Mouse (Mus musculus) forebrain, embryonic 13.5 days (tissue): ENCODE measurements around the gene Mecom. TPM values are rescaled to one million over a fixed set of nuclear protein-coding genes. Genes with fewer than 3 reads are reported as not detected.

ENCODE experiments used
- ATAC-seq: fragments of 200-750 bp; cut with Nextera tagmentation; 2 replicates; pipeline ENCODE4 v1.8.0; 2017
- H3K27ac ChIP-seq: fragments of 300-500 bp; sonication (generic); 2 replicates; pipeline ENCODE4 v1.5.1; 2015; ENCODE audit warnings: inconsistent platforms, mild to moderate bottlenecking, moderate library complexity
- H3K27me3 ChIP-seq: fragments of 300-500 bp; sonication (generic); 2 replicates; pipeline ENCODE4 v1.6.1; 2015; ENCODE audit warnings: mild to moderate bottlenecking, inconsistent platforms
- H3K36me3 ChIP-seq: fragments of 300-500 bp; sonication (generic); 2 replicates; pipeline ENCODE4 v1.6.1; 2015; ENCODE audit warnings: mild to moderate bottlenecking, inconsistent platforms; ENCODE audit not compliant: poor library complexity, severe bottlenecking
- H3K4me1 ChIP-seq: fragments of 300-500 bp; sonication (generic); 2 replicates; pipeline ENCODE4 v1.6.1; 2015; ENCODE audit warnings: inconsistent platforms
- H3K4me2 ChIP-seq: fragments of 300-500 bp; sonication (generic); 2 replicates; pipeline ENCODE4 v1.6.1; 2015; ENCODE audit warnings: inconsistent platforms, mild to moderate bottlenecking, moderate library complexity
- H3K4me3 ChIP-seq: fragments of 300-500 bp; sonication (generic); 2 replicates; pipeline ENCODE4 v1.5.1; 2015; ENCODE audit warnings: mild to moderate bottlenecking, inconsistent platforms
- H3K9ac ChIP-seq: fragments of 300-500 bp; sonication (generic); 2 replicates; pipeline ENCODE4 v1.6.1; 2015; ENCODE audit warnings: mild to moderate bottlenecking, inconsistent platforms
- H3K9me3 ChIP-seq: fragments of 300-500 bp; sonication (generic); replicated peaks from 2 replicates; pipeline ENCODE4 v1.6.1; 2016; ENCODE audit warnings: inconsistent platforms
- WGBS: fragments of 180-500 bp; shearing (Covaris S2); methylation state at CpG from one replicate; pipeline ENCODE4 v1.1.7; 2015; 5-methylcytosine and 5-hydroxymethylcytosine counted together
- polyA plus RNA-seq: library from polyadenylated mRNA; unstranded; fragments of >200 nt; fragmentation: Nextera tagmentation; extraction: Ambion mirVana; gene quantifications from 2 replicates; pipeline ENCODE4 v1.2.1, GENCODE M21; 2015

Mecom gene
- polyA plus RNA-seq, 1 experiment from 2014 or later = 3.7 TPM

DNA sequence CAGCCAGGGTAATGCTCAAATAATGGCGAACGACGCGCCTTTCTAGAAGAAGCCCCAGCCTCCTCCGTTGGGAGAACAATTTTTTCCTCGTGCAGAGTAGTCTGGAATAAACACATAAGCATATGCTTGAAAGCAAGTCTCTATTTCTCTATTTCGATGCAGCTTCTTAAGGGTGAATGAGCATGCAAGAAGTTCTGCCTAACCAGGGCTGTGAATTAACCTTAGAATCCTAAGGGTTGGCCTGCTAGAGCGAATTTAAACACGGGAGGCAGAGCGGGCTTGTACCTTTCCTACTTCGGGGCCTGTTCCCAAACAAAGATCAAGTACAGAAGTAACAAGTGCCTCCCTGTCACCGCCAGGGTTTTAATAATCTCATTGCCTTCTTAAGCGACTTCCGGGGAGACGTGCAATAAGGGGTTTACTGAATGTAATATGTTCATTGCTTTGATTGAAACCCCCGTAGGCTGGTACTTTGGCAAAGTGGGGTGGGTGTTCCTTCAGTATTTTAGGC, 42.0 kb downstream of the Mecom start:
- WGBS = 17% methylated on average over 16 of the region's 16 CpGs
- Histone ChIP-seq H3K9me3 (no peaks in the 10 kb centered on the region), H3K4me2 (no peak overlapping the region; the same call in 1 of the 2 replicates), H3K9ac (no peak overlapping the region), H3K27ac (no peak overlapping the region), H3K36me3 (no peaks in the 10 kb centered on the region), H3K4me3 (no peak overlapping the region), H3K27me3 (peaks cover 62% of the 10 kb centered on the region), H3K4me1 (peaks cover 42% of the 10 kb centered on the region)
- no peak for ATAC-seq

- H3K36me3 ChIP-seq = no peaks in the 10 kb centered on the region
These were observed 43.2 kb downstream of the Mecom start for GRCm38 (mm10) chr3:30504561-30504960.

GRCm38 (mm10) chr3:30503821-30504220, 44.0 kb downstream of the Mecom start:
- Histone ChIP-seq H3K27ac (no peak overlapping the region), H3K27me3 (peaks cover 42% of the 10 kb centered on the region), H3K9ac (no peak overlapping the region), H3K4me2 (no peak overlapping the region), H3K4me1 (peaks cover 28% of the 10 kb centered on the region), H3K4me3 (no peak overlapping the region), H3K9me3 (no peaks in the 10 kb centered on the region), H3K36me3 (no peaks in the 10 kb centered on the region)
- no peak for ATAC-seq

More at GRCm38 (mm10) chr3:30504561-30504960, 43.2 kb downstream of the Mecom start:
- H3K9me3 ChIP-seq = no peaks in the 10 kb centered on the region
- H3K4me1 ChIP-seq = peaks cover 36% of the 10 kb centered on the region
- 47% methylated on average over 7 of the region's 7 CpGs for WGBS
- H3K4me3 ChIP-seq = no peak overlapping the region
- H3K4me2 ChIP-seq = no peak overlapping the region
- H3K9ac ChIP-seq = no peak overlapping the region
- H3K27ac ChIP-seq = no peak overlapping the region
- H3K27me3 ChIP-seq = peaks cover 50% of the 10 kb centered on the region
- no peak for ATAC-seq

GRCm38 (mm10) chr3:30498202-30498828, 49.5 kb downstream of the Mecom start:
- 20% methylated on average over 9 of the region's 9 CpGs for WGBS
- no peak for ATAC-seq
- Histone ChIP-seq H3K27ac (no peak overlapping the region), H3K9me3 (peaks cover 2% of the 10 kb centered on the region), H3K4me2 (no peak overlapping the region), H3K4me3 (no peak overlapping the region), H3K36me3 (no peaks in the 10 kb centered on the region), H3K27me3 (no peaks in the 10 kb centered on the region), H3K9ac (no peak overlapping the region), H3K4me1 (no peaks in the 10 kb centered on the region)

- 83% methylated on average over 2 of the region's 2 CpGs for whole genome bisulfite sequencing
- ATAC-seq = no peak
- no peaks in the 10 kb centered on the region for H3K27me3 ChIP-seq
These were observed 53.4 kb downstream of the Mecom start for GRCm38 (mm10) chr3:30494371-30494770.

DNA sequence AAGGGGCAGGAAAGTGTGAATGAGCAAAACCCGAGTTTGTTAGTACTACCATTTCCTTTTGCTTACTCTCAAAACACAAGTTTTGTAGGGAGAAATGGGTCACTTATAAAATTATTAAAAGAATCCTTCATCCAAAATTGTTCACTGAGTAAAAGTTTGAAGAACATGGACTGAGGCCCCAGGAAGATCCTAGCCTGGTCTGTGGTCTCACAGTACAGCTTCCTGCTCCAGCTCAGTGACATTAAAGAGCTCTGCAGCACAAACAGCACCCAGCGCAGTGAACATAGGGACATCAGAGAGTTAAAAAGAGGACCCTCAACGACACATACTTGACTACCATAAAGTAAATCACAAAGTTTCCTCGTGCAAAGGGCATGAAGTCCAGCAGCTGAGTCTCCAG, 59.0 kb downstream of the Mecom start:
- WGBS = 75% methylated on average over 4 of the region's 4 CpGs
- Histone ChIP-seq H3K27me3 (no peaks in the 10 kb centered on the region), H3K4me2 (no peak overlapping the region), H3K4me1 (no peaks in the 10 kb centered on the region), H3K27ac (no peak overlapping the region), H3K9me3 (peaks cover 8% of the 10 kb centered on the region), H3K36me3 (no peaks in the 10 kb centered on the region), H3K9ac (no peak overlapping the region), H3K4me3 (no peak overlapping the region)
- no peak for ATAC-seq

More at GRCm38 (mm10) chr3:30494371-30494770, 53.4 kb downstream of the Mecom start:
- H3K27ac ChIP-seq = no peak overlapping the region
- H3K9ac ChIP-seq = no peak overlapping the region
- no peaks in the 10 kb centered on the region for H3K36me3 ChIP-seq
- H3K4me2 ChIP-seq = no peak overlapping the region
- H3K9me3 ChIP-seq = peaks cover 8% of the 10 kb centered on the region
- no peaks in the 10 kb centered on the region for H3K4me1 ChIP-seq
- no peak overlapping the region for H3K4me3 ChIP-seq

- no peak overlapping the region for H3K27ac ChIP-seq
- 94% methylated on average over 4 of the region's 4 CpGs for WGBS
- no peaks in the 10 kb centered on the region for H3K27me3 ChIP-seq
- no peak for ATAC-seq
- no peaks in the 10 kb centered on the region for H3K4me1 ChIP-seq
- H3K9ac ChIP-seq = no peak overlapping the region
- H3K4me3 ChIP-seq = no peak overlapping the region
- no peaks in the 10 kb centered on the region for H3K9me3 ChIP-seq
- no peaks in the 10 kb centered on the region for H3K36me3 ChIP-seq
- no peak overlapping the region for H3K4me2 ChIP-seq
These were observed 61.4 kb downstream of the Mecom start for GRCm38 (mm10) chr3:30486422-30486821.

DNA sequence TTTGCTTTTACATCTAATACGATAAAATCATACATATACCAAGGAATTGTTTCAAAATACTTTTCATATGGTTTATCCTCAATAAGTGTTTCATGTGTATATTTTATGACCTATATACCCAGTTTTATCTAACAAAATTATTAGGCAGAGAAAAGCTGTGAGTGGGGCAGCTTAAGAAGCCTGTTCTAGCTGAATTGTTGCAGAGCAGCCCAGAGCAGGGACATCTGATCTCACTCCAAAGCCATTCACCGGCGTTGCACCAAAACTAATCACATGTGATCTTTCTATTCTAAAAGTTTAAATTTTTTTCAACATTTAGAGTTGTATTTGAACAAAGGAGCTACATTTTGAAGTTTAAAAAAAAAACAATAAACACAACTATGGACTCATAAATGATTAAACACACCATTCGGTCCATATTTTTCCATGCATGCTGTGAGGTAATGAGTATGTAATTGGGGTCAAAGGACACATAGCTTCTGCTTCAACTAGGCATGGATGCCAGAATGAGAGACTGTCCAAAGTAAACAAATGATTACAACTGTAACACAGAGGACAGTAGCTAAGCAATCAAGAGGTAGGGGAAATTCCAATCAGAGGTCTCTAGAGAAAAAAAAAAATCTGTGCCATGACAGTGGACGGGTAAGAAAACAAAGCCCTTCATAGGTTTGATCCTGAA, 64.7 kb downstream of the Mecom start:
- 12% methylated on average over 5 of the region's 5 CpGs for WGBS

DNA sequence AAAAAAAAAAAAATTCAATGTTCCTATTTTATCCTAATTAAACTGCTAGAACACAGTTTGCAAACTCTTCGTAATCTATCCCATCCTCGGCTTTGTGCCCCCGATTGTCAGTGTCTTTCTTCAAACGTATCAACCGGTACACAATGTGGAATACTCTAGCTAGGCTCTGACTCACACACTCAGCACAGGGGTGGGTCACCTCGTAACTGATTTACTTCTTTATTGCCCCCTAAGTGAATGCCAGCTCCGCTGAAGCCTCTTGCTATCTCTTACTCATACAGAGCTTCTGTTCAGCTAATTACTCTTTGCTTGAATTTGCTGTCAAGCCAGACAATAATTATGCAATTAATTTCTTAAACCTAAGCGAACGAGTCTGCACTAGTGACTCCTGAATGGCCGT, 66.1 kb downstream of the Mecom start:
- no peak overlapping the region for H3K4me2 ChIP-seq
- 57% methylated on average over 10 of the region's 10 CpGs for WGBS
- ATAC-seq = no peak

More for the DNA sequence above, 64.7 kb downstream of the Mecom start:
- Histone ChIP-seq H3K4me2 (no peak overlapping the region), H3K4me1 (no peaks in the 10 kb centered on the region), H3K27ac (no peak overlapping the region), H3K4me3 (no peak overlapping the region), H3K27me3 (no peaks in the 10 kb centered on the region), H3K9me3 (no peaks in the 10 kb centered on the region), H3K9ac (no peak overlapping the region), H3K36me3 (no peaks in the 10 kb centered on the region)
- no peak for ATAC-seq

DNA sequence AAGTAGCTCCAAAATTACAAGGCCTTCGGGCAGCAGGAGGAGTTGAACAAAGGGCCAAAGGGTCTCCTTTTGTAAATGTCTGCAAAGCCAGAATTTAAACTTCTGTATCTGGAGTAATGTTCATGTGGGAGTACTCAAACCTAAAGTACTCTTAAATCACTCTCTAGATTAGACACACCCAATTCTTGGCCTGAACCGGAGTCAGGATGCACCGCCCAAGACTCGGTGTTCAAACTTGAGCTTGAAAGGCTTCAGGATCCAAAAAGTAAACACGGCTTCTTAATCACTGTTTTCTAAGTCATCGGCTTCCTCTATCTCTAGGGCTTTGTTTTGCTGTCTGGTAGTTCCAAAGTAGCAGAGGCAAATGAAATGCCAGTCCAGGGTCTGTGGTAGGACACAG, 67.3 kb downstream of the Mecom start:
- WGBS = 83% methylated on average over 6 of the region's 6 CpGs
- Histone ChIP-seq H3K36me3 (no peaks in the 10 kb centered on the region), H3K27ac (no peak overlapping the region), H3K4me2 (no peak overlapping the region), H3K4me1 (no peaks in the 10 kb centered on the region), H3K27me3 (no peaks in the 10 kb centered on the region), H3K4me3 (no peak overlapping the region), H3K9ac (no peak overlapping the region), H3K9me3 (no peaks in the 10 kb centered on the region)
- ATAC-seq = no peak

More for the DNA sequence above, 66.1 kb downstream of the Mecom start:
- Histone ChIP-seq H3K4me1 (no peaks in the 10 kb centered on the region), H3K9me3 (no peaks in the 10 kb centered on the region), H3K27ac (no peak overlapping the region), H3K36me3 (no peaks in the 10 kb centered on the region), H3K9ac (no peak overlapping the region), H3K27me3 (no peaks in the 10 kb centered on the region), H3K4me3 (no peak overlapping the region)

DNA sequence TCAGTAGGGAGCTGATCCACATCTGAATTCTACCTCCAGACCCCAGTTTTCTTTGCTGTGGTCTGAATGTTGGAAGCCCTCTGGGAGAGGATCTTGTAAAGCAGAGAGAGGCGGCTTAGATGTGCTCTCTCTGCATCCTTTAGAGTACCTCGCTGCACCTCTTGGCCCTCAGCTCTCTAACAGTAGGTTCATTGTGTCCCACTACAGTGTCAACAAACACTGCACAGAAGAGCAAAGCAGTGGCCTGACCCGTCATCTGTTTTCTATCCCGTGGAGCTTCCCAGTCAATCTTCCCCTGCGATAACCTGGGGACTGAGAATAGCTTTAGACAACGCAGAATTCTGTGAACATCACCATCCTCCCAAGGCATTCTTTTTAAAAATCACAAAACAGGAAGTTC, 69.6 kb downstream of the Mecom start:
- no peak overlapping the region for H3K27ac ChIP-seq
- 66% methylated on average over 6 of the region's 6 CpGs for WGBS
- H3K9ac ChIP-seq = no peak overlapping the region
- no peaks in the 10 kb centered on the region for H3K4me1 ChIP-seq
- no peaks in the 10 kb centered on the region for H3K36me3 ChIP-seq
- H3K27me3 ChIP-seq = no peaks in the 10 kb centered on the region
- ATAC-seq = no peak
- H3K9me3 ChIP-seq = no peaks in the 10 kb centered on the region
- H3K4me3 ChIP-seq = no peak overlapping the region
- no peak overlapping the region for H3K4me2 ChIP-seq

DNA sequence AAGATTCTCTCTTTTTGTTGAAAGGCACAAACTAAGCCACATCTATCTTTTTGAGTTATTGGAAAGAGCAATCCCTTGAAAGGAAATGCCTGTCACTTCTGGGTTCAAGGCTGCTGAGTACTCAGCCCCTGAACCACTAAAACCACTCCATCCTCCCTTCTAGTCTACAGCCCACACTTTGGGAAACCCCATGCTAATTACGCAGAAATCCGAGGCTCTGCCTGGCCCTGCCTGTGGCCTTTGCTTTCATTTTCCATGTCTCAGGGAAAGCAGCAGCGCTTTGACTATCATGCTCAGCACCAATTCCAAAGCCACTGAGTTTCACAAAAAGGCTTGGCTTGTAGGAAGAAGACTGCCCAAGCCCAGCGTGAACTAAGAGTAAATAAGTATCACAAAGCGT, 70.8 kb downstream of the Mecom start:
- 48% methylated on average over 5 of the region's 5 CpGs for whole genome bisulfite sequencing
- no peak overlapping the region for H3K27ac ChIP-seq
- H3K4me1 ChIP-seq = no peaks in the 10 kb centered on the region
- H3K9ac ChIP-seq = no peak overlapping the region
- H3K27me3 ChIP-seq = no peaks in the 10 kb centered on the region
- H3K4me2 ChIP-seq = no peak overlapping the region
- H3K36me3 ChIP-seq = no peaks in the 10 kb centered on the region
- H3K4me3 ChIP-seq = no peak overlapping the region
- ATAC-seq = no peak
- no peaks in the 10 kb centered on the region for H3K9me3 ChIP-seq
